Mouse (Mus musculus) forebrain, embryonic 14.5 days (tissue): ENCODE measurements around the gene Klhl40. TPM values are rescaled to one million over a fixed set of nuclear protein-coding genes. Genes with fewer than 3 reads are reported as not detected.
A peak's percentile ranks its signal among the peaks of the same experiment; 100 is the strongest.

Experiments
- ATAC-seq: fragments of 200-750 bp; cut with Nextera tagmentation; 2 replicates; pipeline ENCODE4 v1.8.0; 2017; ENCODE audit warnings: mild to moderate bottlenecking, moderate library complexity
- DNase-seq: peaks from one replicate; pipeline ENCODE4 v3.0.0-alpha.2; 2015; ENCODE audit warnings: low spot score
- H3K27ac ChIP-seq: fragments of 300-500 bp; sonication (generic); 2 replicates; pipeline ENCODE4 v1.5.1; 2014; ENCODE audit warnings: low read depth, mild to moderate bottlenecking, control low read depth, low read length, moderate library complexity
- H3K27me3 ChIP-seq: fragments of 300-500 bp; sonication (generic); replicated peaks from 2 replicates; pipeline ENCODE4 v1.6.1; 2014; ENCODE audit warnings: low read length, control low read depth, mixed read lengths; ENCODE audit not compliant: control insufficient read depth, insufficient read depth
- H3K36me3 ChIP-seq: fragments of 300-500 bp; sonication (generic); 2 replicates; pipeline ENCODE4 v1.6.1; 2014; ENCODE audit warnings: low read length, control low read depth; ENCODE audit not compliant: control insufficient read depth, insufficient read depth
- H3K4me1 ChIP-seq: fragments of 300-500 bp; sonication (generic); 2 replicates; pipeline ENCODE4 v1.6.1; 2014; ENCODE audit warnings: antibody characterized with exemption, low read length, control low read depth; ENCODE audit not compliant: control insufficient read depth, insufficient read depth
- H3K4me2 ChIP-seq: fragments of 300-500 bp; sonication (generic); 2 replicates; pipeline ENCODE4 v1.6.1; 2014; ENCODE audit warnings: mild to moderate bottlenecking, control low read depth, low read length
- H3K4me3 ChIP-seq: fragments of 300-500 bp; sonication (generic); 2 replicates; pipeline ENCODE4 v1.5.1; 2014; ENCODE audit warnings: low read depth, low read length, control low read depth
- H3K9ac ChIP-seq: fragments of 300-500 bp; sonication (generic); 2 replicates; pipeline ENCODE4 v1.6.1; 2014; ENCODE audit warnings: mild to moderate bottlenecking, low read length, control low read depth, moderate library complexity
- H3K9me3 ChIP-seq: fragments of 300-500 bp; sonication (generic); replicated peaks from 2 replicates; pipeline ENCODE4 v1.6.1; 2016; ENCODE audit warnings: low read length, control low read depth, mixed read lengths; ENCODE audit not compliant: control insufficient read depth
- WGBS: fragments of 180-500 bp; shearing (Covaris S2); extraction: QIAGEN DNeasy Blood & Tissue Kit; methylation state at CpG from one replicate; pipeline ENCODE4 v1.1.7; 2014; 5-methylcytosine and 5-hydroxymethylcytosine counted together
- polyA plus RNA-seq: library from polyadenylated mRNA; unstranded; fragments of >200 nt; fragmentation: Nextera tagmentation; extraction: Ambion mirVana; gene quantifications from 2 replicates; pipeline ENCODE4 v1.2.1, GENCODE M21; 2014

The Klhl40 gene
- polyA plus RNA-seq, 1 experiment from 2014 or later = 0.60 TPM

DNA sequence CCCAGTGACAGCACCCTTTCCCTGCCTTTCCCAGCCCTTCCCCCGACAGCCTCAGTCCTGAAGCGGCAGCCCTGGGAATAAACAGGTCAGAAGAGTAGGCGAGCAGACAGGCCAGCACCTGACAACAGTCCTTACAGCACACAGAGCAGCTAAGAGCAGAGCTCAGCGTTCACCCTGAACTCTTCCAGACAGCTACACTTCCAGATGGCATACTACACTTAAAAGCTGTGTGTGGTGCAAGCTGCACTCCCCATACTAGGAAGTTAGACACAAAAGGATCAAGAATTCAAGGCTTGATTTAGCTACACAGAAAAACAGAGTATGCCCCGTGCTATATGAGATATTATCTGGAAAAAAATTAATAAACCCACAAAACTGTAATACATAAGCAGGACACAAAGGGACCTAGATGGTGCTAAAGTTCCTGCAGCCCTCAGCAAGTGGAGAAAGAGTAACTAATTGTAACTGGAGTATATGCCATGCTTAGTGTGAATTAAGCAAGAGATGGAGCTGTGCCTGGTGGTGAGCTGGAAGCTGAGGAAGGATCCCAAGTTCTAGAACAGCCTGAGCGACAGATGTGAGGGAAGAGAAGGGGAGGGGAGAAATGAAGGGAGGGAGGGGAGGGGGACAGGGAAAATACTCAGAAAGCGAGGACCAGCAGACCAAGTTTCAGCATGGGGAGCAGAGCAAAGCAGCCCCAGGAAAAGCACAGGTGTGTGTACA is 52.0 kb downstream of the Klhl40 start:
- no peak for ATAC-seq
- H3K27ac ChIP-seq = no peak overlapping the region
- H3K4me2 ChIP-seq = no peak overlapping the region
- no peaks in the 10 kb centered on the region for H3K9me3 ChIP-seq
- no peaks in the 10 kb centered on the region for H3K36me3 ChIP-seq
- no peak overlapping the region for H3K9ac ChIP-seq
- 74% methylated on average over 7 of the region's 7 CpGs for WGBS
- no peak for DNase-seq
- no peaks in the 10 kb centered on the region for H3K4me1 ChIP-seq
- no peak overlapping the region for H3K4me3 ChIP-seq
- no peaks in the 10 kb centered on the region for H3K27me3 ChIP-seq

DNA sequence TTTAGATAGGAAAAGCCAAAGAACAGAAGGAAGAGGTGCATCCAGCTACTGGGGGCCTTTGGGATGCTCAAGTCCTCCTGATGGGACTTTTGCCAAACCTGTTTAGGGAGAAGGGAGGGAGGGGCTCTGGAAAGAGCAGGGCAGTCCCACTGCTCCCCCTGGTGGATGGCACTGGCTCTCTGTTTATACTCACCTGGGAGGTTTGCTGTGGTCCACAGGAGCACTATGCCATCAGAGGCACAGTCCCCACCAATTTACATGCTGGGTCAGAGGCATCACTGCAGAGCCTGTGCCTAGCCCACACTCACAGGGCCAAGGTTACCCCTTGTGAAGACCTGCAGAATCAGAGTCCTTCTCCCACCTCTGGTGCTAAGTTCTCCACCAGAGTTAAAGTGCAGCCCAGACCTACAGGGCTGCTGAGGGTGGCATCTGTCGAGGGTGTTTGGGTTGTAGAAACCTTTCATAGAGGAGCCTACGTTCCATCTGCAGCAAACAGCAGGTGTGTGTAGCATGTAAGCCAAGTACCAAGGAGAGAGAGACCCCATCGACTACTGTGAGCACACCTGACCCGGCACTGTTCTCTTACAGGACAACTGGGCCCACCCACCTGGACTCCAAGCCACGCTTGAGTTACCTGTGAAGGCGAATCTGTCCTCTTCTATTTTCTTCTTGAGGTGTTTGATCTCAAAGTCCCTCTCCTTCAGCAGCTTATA is 53.0 kb downstream of the Klhl40 start:
- ATAC-seq = 0 out of 2 replicates have a peak, but pooled peaks have one; percentile 25
- Histone ChIP-seq H3K4me1 (no peaks in the 10 kb centered on the region), H3K4me2 (no peak overlapping the region)

GRCm38 (mm10) chr9:121830956-121831293 is 53.5 kb downstream of the Klhl40 start:
- Histone ChIP-seq H3K36me3 (no peaks in the 10 kb centered on the region), H3K27ac (no peak overlapping the region), H3K4me1 (no peaks in the 10 kb centered on the region), H3K4me3 (no peak overlapping the region), H3K9me3 (no peaks in the 10 kb centered on the region), H3K4me2 (no peak overlapping the region), H3K27me3 (no peaks in the 10 kb centered on the region), H3K9ac (no peak overlapping the region)
- peak; percentile 74; the same call in 1 of the 2 replicates for ATAC-seq
- WGBS = 26% methylated on average over 6 of the region's 6 CpGs
- DNase-seq = peak; percentile 86

More for the DNA sequence above, 53.0 kb downstream of the Klhl40 start:
- WGBS = 82% methylated on average over 6 of the region's 6 CpGs
- no peak overlapping the region for H3K9ac ChIP-seq
- H3K27me3 ChIP-seq = no peaks in the 10 kb centered on the region
- no peaks in the 10 kb centered on the region for H3K36me3 ChIP-seq
- no peaks in the 10 kb centered on the region for H3K9me3 ChIP-seq
- no peak overlapping the region for H3K4me3 ChIP-seq
- H3K27ac ChIP-seq = no peak overlapping the region
- peak; percentile 48 for DNase-seq

Other genes with a start within 250 kb of the Klhl40 start
- 0.18 TPM in 1 of 2 replicates, not detected in the other for gene Lyzl4, start 135.5 kb upstream of the Klhl40 start, polyA plus RNA-seq
- gene Vipr1, start 134.9 kb upstream of the Klhl40 start, polyA plus RNA-seq = 0.38 and 0.46 TPM in 2 replicates
- 20.5 and 24.1 TPM in 2 replicates for gene Sec22c, start 72.1 kb upstream of the Klhl40 start, polyA plus RNA-seq
- 149 and 186 TPM in 2 replicates for gene Ss18l2, start 67.3 kb upstream of the Klhl40 start, polyA plus RNA-seq
- 41.5 and 53.0 TPM in 2 replicates for gene Nktr, start 58.4 kb upstream of the Klhl40 start, polyA plus RNA-seq
- gene Zfp651, start 18.3 kb upstream of the Klhl40 start, polyA plus RNA-seq = 7.4 and 9.5 TPM in 2 replicates
- not detected in 2 replicates for gene Hhatl, start 14.9 kb downstream of the Klhl40 start, polyA plus RNA-seq
- 2.7 and 3.0 TPM in 2 replicates for gene Ccdc13, start 61.9 kb downstream of the Klhl40 start, polyA plus RNA-seq
- 114 and 151 TPM in 2 replicates for gene Higd1a, start 80.8 kb downstream of the Klhl40 start, polyA plus RNA-seq
- gene Ackr2, start 120.7 kb downstream of the Klhl40 start, polyA plus RNA-seq = 2.0 and 2.1 TPM in 2 replicates
- gene Cyp8b1, start 138.7 kb downstream of the Klhl40 start, polyA plus RNA-seq = not detected in 2 replicates
- gene Fam198a, start 173.4 kb downstream of the Klhl40 start, polyA plus RNA-seq = 0.89 and 1.3 TPM in 2 replicates
- gene Pomgnt2, start 219.5 kb downstream of the Klhl40 start, polyA plus RNA-seq = 16.1 and 22.0 TPM in 2 replicates